Mouse (Mus musculus) kidney, embryonic 16.5 days (tissue): ENCODE measurements around the gene Krtap20-2. TPM values are rescaled to one million over a fixed set of nuclear protein-coding genes. Genes with fewer than 3 reads are reported as not detected.
"Not testable (repeated sequence)": the region's sequence is repeated elsewhere in the genome, so short reads cannot be mapped to it uniquely, and the experiment has no call there.

Source experiments
- ATAC-seq: fragments of 200-750 bp; cut with Nextera tagmentation; 2 replicates; pipeline ENCODE4 v1.8.0; 2017; ENCODE audit warnings: moderate TSS enrichment; ENCODE audit not compliant: low FRiP score, low TSS enrichment
- H3K27ac ChIP-seq: fragments of 300-500 bp; sonication (generic); 2 replicates; pipeline ENCODE4 v1.5.1; 2014; ENCODE audit warnings: low read length
- H3K27me3 ChIP-seq: fragments of 300-500 bp; sonication (generic); 2 replicates; pipeline ENCODE4 v1.6.1; 2014; ENCODE audit warnings: low read length, control low read depth, mixed read lengths; ENCODE audit not compliant: insufficient read depth
- H3K36me3 ChIP-seq: fragments of 300-500 bp; sonication (generic); 2 replicates; pipeline ENCODE4 v1.6.1; 2014; ENCODE audit warnings: low read length, control low read depth, mixed read lengths; ENCODE audit not compliant: insufficient read depth
- H3K4me1 ChIP-seq: fragments of 300-500 bp; sonication (generic); 2 replicates; pipeline ENCODE4 v1.6.1; 2014; ENCODE audit warnings: low read length, control low read depth, mixed read lengths; ENCODE audit not compliant: insufficient read depth
- H3K4me2 ChIP-seq: fragments of 300-500 bp; sonication (generic); replicated peaks from 2 replicates; pipeline ENCODE4 v1.6.1; 2014; ENCODE audit warnings: low read depth, low read length
- H3K4me3 ChIP-seq: fragments of 300-500 bp; sonication (generic); 2 replicates; pipeline ENCODE4 v1.5.1; 2014; ENCODE audit warnings: mild to moderate bottlenecking, low read length
- H3K9ac ChIP-seq: fragments of 300-500 bp; sonication (generic); replicated peaks from 2 replicates; pipeline ENCODE4 v1.6.1; 2014; ENCODE audit warnings: low read length
- H3K9me3 ChIP-seq: fragments of 300-500 bp; sonication (generic); 2 replicates; pipeline ENCODE4 v1.6.1; 2016; ENCODE audit warnings: low read length, control low read depth
- whole genome bisulfite sequencing: fragments of 180-500 bp; shearing (Covaris S2); extraction: QIAGEN DNeasy Blood & Tissue Kit; methylation state at CpG from one replicate; pipeline ENCODE4 v1.1.7; 2014; 5-methylcytosine and 5-hydroxymethylcytosine counted together
- polyA plus RNA-seq: library from polyadenylated mRNA; unstranded; fragments of >200 nt; fragmentation: Nextera tagmentation; extraction: Ambion mirVana; gene quantifications from 2 replicates; pipeline ENCODE4 v1.2.1, GENCODE M21; 2015

Krtap20-2 gene
- polyA plus RNA-seq: not detected in 2 replicates

DNA sequence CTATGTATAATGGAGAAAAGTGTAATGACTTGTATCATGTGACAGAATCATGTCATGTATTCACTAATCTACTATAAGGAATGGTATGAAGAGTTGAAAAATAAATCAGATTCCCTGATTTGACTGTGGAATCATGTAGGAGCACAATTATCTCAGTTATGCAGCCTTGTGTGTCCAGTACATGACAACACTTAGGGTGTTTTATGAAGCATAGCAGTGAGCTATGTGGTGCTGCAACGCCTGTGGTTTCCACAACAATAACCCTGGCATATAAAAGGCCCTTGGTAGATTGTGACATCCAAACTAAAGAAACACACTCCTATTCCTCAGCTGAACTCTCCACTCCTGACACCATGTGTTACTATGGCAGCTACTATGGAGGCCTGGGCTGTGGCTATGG is at the start of gene Krtap20-2:
Gene Krtap20-2, plus strand, starts transcription at position 301 of the 400 bp plus-strand sequence.
- no peaks in the 10 kb centered on the region for H3K27me3 ChIP-seq
- H3K9ac ChIP-seq: no peak within 1 kb of the TSS
- no peaks in the 10 kb centered on the region for H3K9me3 ChIP-seq
- H3K27ac ChIP-seq: no peak within 1 kb of the TSS
- 26% methylated on average over 1 of the region's 1 CpGs for WGBS
- H3K4me3 ChIP-seq: no peak within 1 kb of the TSS
- ATAC-seq: no peak
- no peaks in the 10 kb centered on the region for H3K36me3 ChIP-seq
- no peak within 1 kb of the TSS for H3K4me2 ChIP-seq
- no peaks in the 10 kb centered on the region for H3K4me1 ChIP-seq

DNA sequence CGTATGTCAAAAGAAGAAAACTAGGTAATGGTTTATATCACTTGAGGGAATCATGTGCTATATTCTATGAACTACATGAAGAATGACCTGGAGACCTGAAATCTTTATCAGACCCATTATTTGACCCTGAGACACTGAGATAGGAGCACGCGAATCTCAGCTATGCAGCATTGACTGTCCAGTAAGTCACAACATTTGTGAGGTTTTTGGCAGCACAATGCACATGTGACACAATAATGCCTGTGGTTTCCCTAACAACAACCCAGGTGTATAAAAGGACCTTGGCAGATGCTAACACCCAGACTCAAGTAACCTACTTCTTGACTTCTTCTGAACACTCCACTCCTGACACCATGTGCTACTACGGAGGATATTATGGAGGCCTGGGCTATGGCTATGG is 48.0 kb upstream of the Krtap20-2 start, which contains the start of gene Gm9789:
Gene Gm9789, plus strand, starts transcription at position 301 of the 400 bp plus-strand sequence.
- Histone ChIP-seq H3K27ac (no peak within 1 kb of the TSS), H3K9ac (no peak within 1 kb of the TSS), H3K4me1 (no peaks in the 10 kb centered on the region), H3K4me2 (no peak within 1 kb of the TSS), H3K27me3 (no peaks in the 10 kb centered on the region), H3K4me3 (no peak within 1 kb of the TSS), H3K36me3 (no peaks in the 10 kb centered on the region), H3K9me3 (no peaks in the 10 kb centered on the region)
- WGBS: 78% methylated on average over 4 of the region's 4 CpGs
- ATAC-seq: no peak

DNA sequence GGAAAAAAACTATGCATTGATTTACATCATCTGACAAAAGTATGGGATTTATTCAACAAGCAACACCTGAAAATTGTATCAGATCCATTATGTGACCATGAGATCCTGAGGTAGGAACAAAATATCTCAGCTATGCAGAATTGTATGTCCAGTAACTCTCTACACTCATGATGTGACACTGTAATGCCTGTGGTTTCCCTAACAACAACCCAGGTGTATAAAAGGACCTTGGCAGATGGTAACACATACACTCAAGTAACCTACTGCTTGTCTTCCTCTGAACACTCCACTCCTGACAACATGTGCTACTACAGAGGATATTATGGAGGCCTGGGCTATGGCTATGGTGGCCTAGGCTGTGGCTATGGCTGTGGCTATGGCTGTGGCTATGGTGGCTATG is 36.5 kb upstream of the Krtap20-2 start, which contains the start of gene Gm7735:
Gene Gm7735, plus strand, starts transcription at position 301 of the 400 bp plus-strand sequence.
- H3K27ac ChIP-seq, H3K9ac ChIP-seq, H3K9me3 ChIP-seq, H3K4me1 ChIP-seq, H3K4me3 ChIP-seq, ATAC-seq, H3K4me2 ChIP-seq, H3K27me3 ChIP-seq, H3K36me3 ChIP-seq: not testable (repeated sequence)

DNA sequence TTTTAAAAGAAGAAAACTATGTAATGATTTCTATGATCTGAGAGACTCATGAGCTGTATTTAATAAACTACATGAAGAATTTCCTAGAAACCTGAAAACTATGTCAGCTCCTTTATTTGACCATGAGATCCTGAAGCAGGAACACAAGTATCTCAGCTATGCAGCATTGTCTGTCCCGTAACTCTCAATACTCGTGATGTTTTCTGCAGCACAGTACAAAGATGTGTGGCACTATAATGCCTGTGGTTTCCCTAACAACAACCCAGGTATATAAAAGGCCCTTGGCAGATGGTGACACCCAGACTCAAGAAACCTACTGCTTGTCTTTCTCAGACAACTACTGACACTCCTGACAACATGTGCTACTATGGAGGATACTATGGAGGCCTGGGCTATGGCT is 31.2 kb upstream of the Krtap20-2 start, which contains the start of gene 1110057P08Rik:
Gene 1110057P08Rik, plus strand, starts transcription at position 301 of the 400 bp plus-strand sequence.
- no peaks in the 10 kb centered on the region for H3K36me3 ChIP-seq

DNA sequence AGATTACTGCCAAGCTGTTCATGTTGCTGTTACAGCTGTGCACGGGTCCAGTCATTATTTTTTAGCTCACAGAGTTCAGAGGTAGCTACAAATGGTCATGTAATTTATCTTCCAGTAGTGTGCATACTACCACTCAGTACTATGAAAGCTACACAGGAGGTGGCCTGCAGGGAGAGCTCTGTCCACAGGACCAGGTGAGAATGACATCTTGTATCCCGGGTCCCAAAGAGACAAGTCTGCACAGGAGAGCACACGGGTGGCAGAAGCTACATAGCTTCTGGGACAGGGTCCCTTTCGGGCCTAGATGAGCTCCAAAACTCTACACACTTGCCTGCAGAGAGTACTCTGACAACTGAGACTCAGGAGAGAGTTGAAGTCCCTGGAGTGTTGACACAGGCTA is 17.0 kb upstream of the Krtap20-2 start:
- no peaks in the 10 kb centered on the region for H3K27me3 ChIP-seq
- no peak for ATAC-seq
- WGBS: 78% methylated on average over 4 of the region's 4 CpGs

More for the DNA sequence above, 31.2 kb upstream of the Krtap20-2 start, which contains the start of gene 1110057P08Rik:
- ATAC-seq: no peak
- Histone ChIP-seq H3K9ac (no peak within 1 kb of the TSS), H3K27me3 (no peaks in the 10 kb centered on the region), H3K27ac (no peak within 1 kb of the TSS), H3K9me3 (no peaks in the 10 kb centered on the region), H3K4me2 (no peak within 1 kb of the TSS), H3K4me3 (no peak within 1 kb of the TSS), H3K4me1 (no peaks in the 10 kb centered on the region)
- WGBS: 83% methylated on average over 2 of the region's 2 CpGs

More for the DNA sequence above, 17.0 kb upstream of the Krtap20-2 start:
- Histone ChIP-seq H3K9me3 (no peaks in the 10 kb centered on the region), H3K4me3 (no peak overlapping the region), H3K36me3 (no peaks in the 10 kb centered on the region), H3K27ac (no peak overlapping the region), H3K9ac (no peak overlapping the region), H3K4me1 (no peaks in the 10 kb centered on the region), H3K4me2 (no peak overlapping the region)

Other genes with a start within 250 kb of the Krtap20-2 start
- not detected in 2 replicates for gene Krtap16-3, start 243.0 kb upstream of the Krtap20-2 start, polyA plus RNA-seq
- not detected in 2 replicates for gene Krtap22-2, start 195.1 kb upstream of the Krtap20-2 start, polyA plus RNA-seq
- gene Gm10229, start 190.6 kb upstream of the Krtap20-2 start, polyA plus RNA-seq: not detected in 2 replicates
- not detected in 2 replicates for gene Krtap6-1, start 174.2 kb upstream of the Krtap20-2 start, polyA plus RNA-seq
- not detected in 2 replicates for gene Gm10228, start 164.4 kb upstream of the Krtap20-2 start, polyA plus RNA-seq
- not detected in 2 replicates for gene Krtap6-5, start 158.0 kb upstream of the Krtap20-2 start, polyA plus RNA-seq
- not detected in 2 replicates for gene 1110025L11Rik, start 141.9 kb upstream of the Krtap20-2 start, polyA plus RNA-seq
- not detected in 2 replicates for gene Krtap6-3, start 121.8 kb upstream of the Krtap20-2 start, polyA plus RNA-seq
- not detected in 2 replicates for gene Gm6358, start 65.0 kb upstream of the Krtap20-2 start, polyA plus RNA-seq
- not detected in 2 replicates for gene Gm10061, start 54.8 kb upstream of the Krtap20-2 start, polyA plus RNA-seq
- not detected in 2 replicates for gene Gm9789, start 47.9 kb upstream of the Krtap20-2 start, polyA plus RNA-seq
- not detected in 2 replicates for gene Gm7735, start 36.4 kb upstream of the Krtap20-2 start, polyA plus RNA-seq
- gene 1110057P08Rik, start 31.1 kb upstream of the Krtap20-2 start, polyA plus RNA-seq: not detected in 2 replicates
- not detected in 2 replicates for gene Krtap21-1, start 198.0 kb downstream of the Krtap20-2 start, polyA plus RNA-seq
- gene Krtap6-2, start 214.2 kb downstream of the Krtap20-2 start, polyA plus RNA-seq: not detected in 2 replicates